Mouse (Mus musculus) cerebellum, adult 11-12 months (tissue): ENCODE results near the gene Zfand5.
"Not testable (repeated sequence)": the region's sequence is repeated elsewhere in the genome, so short reads cannot be mapped to it uniquely, and the experiment has no call there.

Experiments
- DNase-seq: peaks from one replicate; pipeline ENCODE4 v3.0.0; 2022

Gene Zfand5

GRCm38 (mm10) chr19:21271741-21272654 is at the start of gene Zfand5:
Gene Zfand5 (plus strand): TSS chr19:21272278.
- DNase-seq = peak; percentile 99

- DNase-seq = no peak
These were observed 44.9 kb upstream of the Zfand5 start for GRCm38 (mm10) chr19:21227131-21227530.

DNA sequence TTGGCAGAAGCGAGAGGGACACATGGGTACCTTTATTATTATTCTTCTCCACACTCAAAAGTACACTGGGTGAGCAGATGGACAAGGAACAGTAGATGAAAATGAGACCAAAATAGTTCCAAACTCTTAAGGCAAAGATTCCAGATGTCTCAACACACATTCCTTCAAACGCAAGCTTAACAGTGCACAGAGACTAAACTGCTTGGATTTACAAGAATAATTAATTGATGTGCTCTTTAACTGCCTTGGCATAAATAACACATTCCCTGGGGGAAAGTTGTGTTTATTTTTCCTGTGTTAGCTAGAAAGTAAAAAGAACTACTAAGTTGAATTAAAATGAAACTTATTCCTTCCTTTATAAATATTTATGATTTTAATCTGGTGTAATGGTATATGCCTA is 44.3 kb upstream of the Zfand5 start:
- DNase-seq = no peak

- not testable (repeated sequence) for DNase-seq
These were observed 23.3 kb upstream of the Zfand5 start for GRCm38 (mm10) chr19:21248730-21249129.

DNA sequence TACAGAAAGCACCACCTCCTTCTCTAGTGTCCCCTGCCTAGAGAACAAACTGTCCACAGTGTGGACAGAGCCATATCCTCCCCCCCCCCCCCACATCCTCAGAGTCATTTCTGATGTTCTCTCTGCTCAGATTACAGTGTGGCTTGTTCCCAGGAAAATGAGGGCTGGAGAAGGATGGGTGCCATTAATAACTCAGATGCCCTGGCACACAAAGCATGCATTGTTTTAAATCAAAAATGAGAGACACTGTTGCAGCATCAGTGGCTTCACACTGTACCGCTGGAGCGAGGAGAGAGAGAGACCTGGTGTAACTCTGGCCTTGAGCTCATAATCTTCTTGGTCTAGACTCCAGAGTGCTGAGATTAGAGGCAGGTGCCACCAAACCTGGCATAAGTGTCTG is 18.2 kb upstream of the Zfand5 start:
- no peak for DNase-seq

DNA sequence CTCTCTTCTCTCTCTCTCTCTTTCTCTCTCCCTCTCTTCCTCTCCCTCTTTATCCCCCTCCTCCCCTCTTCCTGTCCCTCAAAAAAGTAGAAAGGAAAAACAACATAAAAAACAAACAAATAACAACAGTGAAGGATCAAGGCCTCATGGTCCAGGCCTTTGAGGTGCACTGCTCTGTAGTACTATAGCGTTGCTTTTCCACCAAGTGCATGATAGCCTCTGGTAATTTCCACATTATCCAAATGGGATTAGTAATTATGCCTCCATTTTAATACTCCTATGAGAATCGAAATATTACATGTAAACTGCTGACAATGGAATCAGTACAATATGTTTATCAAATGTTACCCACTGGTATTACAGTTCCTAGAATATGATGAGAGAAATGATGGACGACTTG is 16.2 kb upstream of the Zfand5 start:
- DNase-seq = no peak

GRCm38 (mm10) chr19:21259453-21259852 is 12.6 kb upstream of the Zfand5 start:
- no peak for DNase-seq

DNA sequence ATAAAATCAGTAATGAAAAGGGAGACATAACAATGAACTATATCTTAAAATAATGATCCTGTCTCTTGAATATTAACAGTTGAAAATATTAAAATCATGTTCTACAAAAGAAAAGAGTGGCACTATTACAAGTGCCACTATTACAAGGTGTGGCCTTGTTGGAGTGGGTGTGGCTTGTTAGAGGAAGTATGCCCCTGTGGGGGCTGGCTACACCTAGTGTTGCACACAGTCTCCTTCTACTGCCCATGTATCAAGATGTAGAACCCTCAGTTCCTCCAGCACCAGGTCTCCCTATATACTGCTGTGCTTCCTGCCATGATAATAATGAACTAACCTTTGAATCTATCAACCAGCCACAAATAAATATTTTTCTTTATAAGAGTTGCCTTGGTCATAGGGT is 11.8 kb upstream of the Zfand5 start:
- DNase-seq = no peak

DNA sequence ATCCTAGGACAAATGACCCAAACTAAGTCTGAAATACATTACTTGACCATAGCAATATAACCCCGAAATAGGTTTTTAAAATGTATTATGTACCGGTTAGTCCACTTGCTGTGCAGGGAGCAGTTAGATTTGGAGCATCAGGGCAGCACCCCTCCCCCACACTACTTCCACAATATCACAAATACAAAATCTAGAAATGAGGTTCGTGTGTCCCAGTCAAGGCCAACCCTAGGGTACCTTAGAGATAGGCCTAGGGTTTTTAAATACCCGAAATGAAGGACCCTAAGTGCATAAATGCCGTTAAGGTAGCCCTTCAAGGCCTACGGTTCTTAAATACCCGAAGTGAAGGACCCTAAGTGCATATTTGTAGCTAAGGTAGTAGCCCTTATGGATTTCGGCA is 892 bp upstream of the Zfand5 start:
- no peak for DNase-seq

DNA sequence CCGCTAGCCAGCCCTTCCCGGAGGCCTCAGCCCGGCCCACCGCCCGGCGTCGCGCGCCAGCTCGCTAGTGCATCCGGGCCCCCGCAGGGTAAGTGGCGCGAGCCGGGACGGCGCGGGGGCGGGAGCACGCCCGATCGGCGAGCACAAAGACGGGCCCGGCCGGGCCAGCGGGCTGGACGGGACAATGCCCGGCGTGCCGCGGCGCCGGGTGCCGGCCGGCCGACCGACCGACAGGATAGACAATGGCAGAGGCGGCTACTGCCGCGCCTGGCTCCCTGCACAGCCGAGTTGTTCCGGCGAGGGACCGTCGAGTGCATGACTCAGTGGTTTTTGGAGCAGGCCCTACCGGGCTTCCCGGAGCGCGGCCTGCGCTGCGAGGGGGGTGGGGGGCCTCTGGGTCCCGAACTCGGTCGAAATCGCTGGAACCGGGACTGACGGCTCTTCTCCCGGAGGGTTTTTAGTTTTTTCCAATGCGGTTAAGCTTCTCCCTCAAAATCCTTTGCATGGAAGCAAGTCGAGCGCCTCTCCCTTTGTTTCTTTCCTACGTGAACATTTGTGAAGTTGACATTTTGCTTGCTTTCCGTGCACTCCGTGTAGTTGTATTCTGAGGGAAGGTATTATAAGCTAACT is 692 bp downstream of the Zfand5 start:
- no peak for DNase-seq

- no peak for DNase-seq
These were observed 1.4 kb downstream of the Zfand5 start for GRCm38 (mm10) chr19:21273440-21273839.

- peak; percentile 78 for DNase-seq
These were observed 2.1 kb downstream of the Zfand5 start for GRCm38 (mm10) chr19:21274181-21274591.

DNA sequence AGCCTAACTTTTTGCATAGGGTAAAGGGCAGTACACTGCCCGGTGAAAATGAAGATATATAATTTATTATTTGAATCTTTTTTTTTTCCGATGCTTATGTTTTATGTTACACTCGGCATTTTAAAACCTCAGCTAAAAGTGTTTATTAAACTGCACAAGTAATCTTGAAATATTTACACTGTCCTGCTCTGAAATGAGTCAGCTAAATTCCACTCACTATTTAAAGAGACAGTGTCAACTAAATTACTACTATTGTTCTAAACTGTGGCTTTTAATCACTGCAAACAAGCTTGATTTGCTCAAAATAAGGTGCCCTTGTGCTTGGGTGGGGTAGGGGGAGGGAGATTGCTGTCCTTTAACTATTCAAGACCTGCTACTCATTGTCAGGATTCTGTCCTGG is 2.6 kb downstream of the Zfand5 start:
- no peak for DNase-seq

GRCm38 (mm10) chr19:21276317-21276716 is 4.2 kb downstream of the Zfand5 start:
- DNase-seq = no peak

- DNase-seq = no peak
These were observed 14.5 kb downstream of the Zfand5 start for GRCm38 (mm10) chr19:21286421-21287097.

DNA sequence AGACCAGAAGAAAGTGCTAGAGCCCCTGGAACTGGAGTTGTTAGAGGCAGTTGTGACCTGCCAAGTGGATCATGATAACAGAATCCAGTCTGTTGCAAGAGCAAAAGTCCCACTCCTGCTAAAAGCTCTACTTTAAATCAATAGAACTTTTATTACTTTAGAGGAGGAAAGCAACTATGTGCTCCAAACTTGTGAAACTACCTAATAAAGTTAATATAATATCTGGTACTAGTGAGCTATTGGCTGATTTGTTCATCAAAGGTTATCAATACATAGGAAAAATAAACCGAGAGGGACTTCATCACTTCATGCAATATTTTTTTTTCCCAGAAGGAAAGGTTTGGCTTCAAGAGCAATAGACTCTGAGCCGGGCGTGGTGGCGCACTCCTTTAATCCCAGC is 25.3 kb downstream of the Zfand5 start:
- DNase-seq = no peak

DNA sequence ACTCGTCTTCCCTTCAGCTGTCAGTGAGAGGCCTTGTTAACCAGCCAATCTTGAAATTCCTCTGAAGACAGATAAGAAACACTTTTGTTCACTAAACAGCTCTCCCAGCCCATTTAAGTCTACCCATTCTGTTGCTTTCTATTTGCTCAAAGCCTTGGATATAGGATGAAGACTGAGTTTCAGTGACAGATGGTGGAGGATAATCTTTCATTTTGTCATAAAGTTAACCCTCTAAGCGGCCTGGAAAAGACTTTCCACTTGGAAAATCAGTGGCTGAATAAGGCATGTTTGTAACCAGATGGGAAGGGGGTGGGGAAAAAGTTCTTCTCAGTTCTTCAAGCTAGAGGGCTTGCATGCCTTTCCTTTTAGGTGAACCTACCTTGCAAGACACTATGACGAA is 29.7 kb downstream of the Zfand5 start:
- no peak for DNase-seq

DNA sequence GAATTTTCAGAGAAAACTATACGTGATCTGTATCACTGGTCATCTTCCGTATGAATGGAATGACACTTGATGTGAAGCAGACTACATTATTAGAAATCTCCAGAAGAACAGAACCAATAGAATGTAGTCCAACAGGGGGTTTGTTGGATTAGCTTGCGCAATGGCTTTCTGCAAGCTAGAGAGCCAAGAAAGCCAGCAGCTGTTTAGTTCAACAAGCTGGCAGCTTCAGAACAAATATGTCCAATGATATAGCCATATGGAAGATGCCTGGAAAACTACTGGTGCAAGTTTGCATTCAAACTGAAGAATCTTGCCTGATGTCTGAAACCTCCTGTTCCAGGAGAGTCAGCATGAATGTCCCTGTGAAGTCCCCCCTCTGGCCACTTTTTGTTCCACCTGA is 35.7 kb downstream of the Zfand5 start:
- no peak for DNase-seq

- not testable (repeated sequence) for DNase-seq
These were observed 38.3 kb downstream of the Zfand5 start for GRCm38 (mm10) chr19:21310364-21310763.

- DNase-seq = no peak
These were observed 43.6 kb downstream of the Zfand5 start for GRCm38 (mm10) chr19:21315701-21316100.

DNA sequence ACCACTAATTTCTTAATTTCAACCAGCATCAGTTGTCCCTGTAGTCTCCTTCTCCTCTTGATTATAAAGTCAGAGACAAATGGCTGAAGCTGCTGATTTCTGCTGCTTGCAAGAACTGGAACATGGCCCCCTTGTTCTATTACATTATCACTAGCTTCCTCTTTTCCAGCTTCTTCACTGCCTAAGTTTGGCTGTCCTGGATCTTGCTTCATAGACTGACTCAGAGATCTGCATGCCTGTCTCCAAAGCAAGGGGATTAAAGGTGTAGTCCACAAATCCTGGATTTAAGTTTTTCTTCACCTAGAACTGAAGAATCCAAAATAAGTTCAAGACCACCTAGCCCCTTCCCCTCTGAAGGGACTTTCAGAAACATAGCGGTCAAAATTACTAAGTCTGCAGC is 47.5 kb downstream of the Zfand5 start:
- DNase-seq = no peak

- DNase-seq = no peak
These were observed 53.3 kb downstream of the Zfand5 start for GRCm38 (mm10) chr19:21325333-21325732.

- no peak for DNase-seq
These were observed 56.9 kb downstream of the Zfand5 start for GRCm38 (mm10) chr19:21328951-21329350.

- peak; percentile 83 for DNase-seq
These were observed 57.7 kb downstream of the Zfand5 start for GRCm38 (mm10) chr19:21329770-21330169.
